Mouse (Mus musculus) heart, embryonic 15.5 days (tissue): ENCODE results near the gene Col19a1. TPM values are rescaled to one million over a fixed set of nuclear protein-coding genes. Genes with fewer than 3 reads are reported as not detected.
A peak's percentile ranks its signal among the peaks of the same experiment; 100 is the strongest.
"Not testable (repeated sequence)": the region's sequence is repeated elsewhere in the genome, so short reads cannot be mapped to it uniquely, and the experiment has no call there.

Experiments
- ATAC-seq: fragments of 200-750 bp; cut with Nextera tagmentation; replicated peaks from 2 replicates; pipeline ENCODE4 v1.8.0; 2017; ENCODE audit warnings: low read depth, moderate TSS enrichment; ENCODE audit not compliant: insufficient number of reproducible peaks, insufficient read depth, low FRiP score
- H3K27ac ChIP-seq: fragments of 300-500 bp; sonication (generic); 2 replicates; pipeline ENCODE4 v1.5.1; 2015; ENCODE audit warnings: mild to moderate bottlenecking, inconsistent platforms
- H3K27me3 ChIP-seq: fragments of 300-500 bp; sonication (generic); 2 replicates; pipeline ENCODE4 v1.6.1; 2015; ENCODE audit warnings: inconsistent platforms
- H3K36me3 ChIP-seq: fragments of 300-500 bp; sonication (generic); 2 replicates; pipeline ENCODE4 v1.6.1; 2015; ENCODE audit warnings: mild to moderate bottlenecking, inconsistent platforms
- H3K4me1 ChIP-seq: fragments of 300-500 bp; sonication (generic); replicated peaks from 2 replicates; pipeline ENCODE4 v1.6.1; 2015; ENCODE audit warnings: inconsistent platforms
- H3K4me2 ChIP-seq: fragments of 300-500 bp; sonication (generic); 2 replicates; pipeline ENCODE4 v1.6.1; 2015; ENCODE audit warnings: inconsistent platforms, mild to moderate bottlenecking, moderate library complexity
- H3K4me3 ChIP-seq: fragments of 300-500 bp; sonication (generic); 2 replicates; pipeline ENCODE4 v1.5.1; 2015; ENCODE audit warnings: mild to moderate bottlenecking, inconsistent platforms
- H3K9ac ChIP-seq: fragments of 300-500 bp; sonication (generic); 2 replicates; pipeline ENCODE4 v1.6.1; 2015; ENCODE audit warnings: mild to moderate bottlenecking, inconsistent platforms
- H3K9me3 ChIP-seq: fragments of 300-500 bp; sonication (generic); replicated peaks from 2 replicates; pipeline ENCODE4 v1.6.1; 2016; ENCODE audit warnings: inconsistent platforms
- WGBS: fragments of 180-500 bp; shearing (Covaris S2); methylation state at CpG from one replicate; pipeline ENCODE4 v1.1.7; 2015; ENCODE audit warnings: mixed read lengths; 5-methylcytosine and 5-hydroxymethylcytosine counted together
- polyA plus RNA-seq: library from polyadenylated mRNA; unstranded; fragments of >200 nt; fragmentation: Nextera tagmentation; extraction: Ambion mirVana; gene quantifications from 2 replicates; pipeline ENCODE4 v1.2.1, GENCODE M21; 2015

The Col19a1 gene
- polyA plus RNA-seq: 0.09 and 0.28 TPM in 2 replicates

DNA sequence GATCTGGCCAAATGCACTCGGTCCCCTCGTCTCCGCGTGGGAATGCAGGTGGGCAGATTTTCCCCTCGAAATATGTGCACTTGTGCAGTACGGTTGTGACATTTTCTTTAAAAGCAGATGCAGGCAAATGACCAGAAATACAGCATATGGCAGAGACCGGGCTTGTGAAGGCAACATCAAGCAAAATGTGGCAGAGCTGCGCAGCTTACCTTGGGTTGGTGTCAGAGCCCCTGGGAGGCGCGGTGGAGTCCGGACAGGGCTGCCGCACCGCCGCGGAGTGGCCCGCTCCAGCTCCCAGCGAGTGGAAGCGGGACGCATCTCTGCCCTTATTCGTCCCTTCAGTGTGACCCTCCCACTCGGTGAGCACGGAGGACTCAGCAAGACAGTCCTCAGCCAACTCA is at the start of gene Col19a1:
Col19a1 (minus strand) TSS at position 332 of the 401 bp plus-strand sequence.
- Histone ChIP-seq H3K36me3 (no peaks in the 10 kb centered on the region), H3K4me2 (peak within 1 kb of the TSS; percentile 95), H3K9ac (peak within 1 kb of the TSS; percentile 42; the same call in 1 of the 2 replicates), H3K4me3 (peak within 1 kb of the TSS; percentile 52), H3K9me3 (no peaks in the 10 kb centered on the region), H3K27me3 (peaks cover 45% of the 10 kb centered on the region), H3K27ac (no peak within 1 kb of the TSS), H3K4me1 (peaks cover 10% of the 10 kb centered on the region)
- under 1% methylated on average over 22 of the region's 22 CpGs for WGBS
- 0 out of 2 replicates have a peak, but pooled peaks have one; percentile 53 for ATAC-seq

DNA sequence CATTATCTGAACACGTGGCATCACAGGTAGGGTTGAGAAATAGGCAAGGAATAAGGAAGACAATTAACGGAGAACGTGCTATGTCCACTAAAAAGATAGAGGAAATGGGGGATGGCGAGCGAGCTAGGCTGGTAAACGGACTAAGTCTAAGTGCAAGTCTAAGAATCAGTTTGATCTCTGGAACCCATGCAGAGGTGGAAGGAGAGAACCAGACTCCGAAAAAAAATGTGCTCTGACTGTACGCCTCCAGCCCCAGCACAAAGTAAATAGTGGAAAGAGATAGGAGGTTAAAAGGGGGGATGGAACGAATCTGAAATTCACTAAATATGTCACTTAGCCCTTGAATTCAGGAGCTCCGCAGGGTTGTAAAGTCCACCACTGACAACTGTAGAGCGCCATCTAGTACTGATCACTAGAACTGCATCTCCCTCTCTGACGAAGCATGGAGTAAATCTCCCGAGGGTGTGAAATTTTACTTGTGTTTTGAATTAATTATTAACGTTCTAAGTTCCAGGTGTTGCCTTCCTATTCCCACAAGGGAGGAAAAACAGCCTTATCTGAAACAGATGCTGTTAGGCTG is 46.4 kb upstream of the Col19a1 start:
- WGBS: 29% methylated on average over 14 of the region's 14 CpGs
- no peak for ATAC-seq
- H3K4me1 ChIP-seq: no peaks in the 10 kb centered on the region
- H3K9me3 ChIP-seq: no peaks in the 10 kb centered on the region
- 0 out of 2 replicates have a peak overlapping the region, but pooled peaks have one; percentile 10 for H3K4me3 ChIP-seq
- H3K9ac ChIP-seq: no peak overlapping the region
- H3K27me3 ChIP-seq: no peaks in the 10 kb centered on the region
- H3K27ac ChIP-seq: no peak overlapping the region
- no peaks in the 10 kb centered on the region for H3K36me3 ChIP-seq
- H3K4me2 ChIP-seq: peak overlapping the region; percentile 42; the same call in 1 of the 2 replicates

DNA sequence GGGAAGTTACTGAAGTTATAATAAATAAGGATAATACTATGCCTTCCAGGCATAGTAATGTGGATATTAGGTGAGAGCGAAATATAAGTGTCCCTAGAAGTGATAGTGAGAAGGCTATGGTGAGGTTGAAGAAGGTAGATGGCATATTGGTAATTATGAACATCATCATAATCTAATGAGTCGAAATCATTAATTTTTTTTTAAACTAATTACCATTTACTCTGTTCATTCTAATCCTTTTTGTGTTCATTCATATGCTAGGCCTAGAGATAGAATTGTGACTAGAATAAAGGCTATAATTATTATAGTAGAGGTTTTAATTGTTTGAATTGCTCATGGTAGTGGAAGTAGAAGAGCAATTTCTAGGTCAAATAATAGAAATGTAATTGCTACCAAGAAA is 25.3 kb upstream of the Col19a1 start:
- not testable (repeated sequence) for H3K27ac ChIP-seq, ATAC-seq, H3K9ac ChIP-seq, H3K4me2 ChIP-seq, H3K9me3 ChIP-seq, H3K27me3 ChIP-seq, H3K4me1 ChIP-seq, H3K4me3 ChIP-seq, H3K36me3 ChIP-seq
- WGBS: 2% methylated on average over 2 of the region's 2 CpGs

DNA sequence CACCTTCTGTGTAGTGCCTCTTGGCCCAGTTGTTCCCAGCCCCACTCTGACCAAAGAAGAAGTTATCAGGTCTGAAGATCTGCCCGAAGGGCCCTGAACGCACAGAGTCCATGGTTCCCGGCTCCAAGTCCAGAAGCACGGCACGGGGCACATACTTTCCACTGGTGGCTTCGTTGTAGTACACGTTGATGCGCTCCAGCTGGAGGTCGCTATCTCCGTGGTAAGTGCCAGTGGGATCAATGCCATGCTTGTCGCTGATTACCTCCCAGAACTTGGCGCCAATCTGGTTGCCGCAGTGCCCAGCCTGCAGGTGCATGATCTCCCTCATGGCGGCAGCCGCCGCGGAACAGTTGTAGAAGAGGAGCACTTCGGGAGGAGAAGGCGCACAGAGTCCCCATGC is 7.8 kb upstream of the Col19a1 start:
- 89% methylated on average over 19 of the region's 19 CpGs for WGBS
- H3K36me3 ChIP-seq: no peaks in the 10 kb centered on the region
- no peak overlapping the region for H3K27ac ChIP-seq
- H3K4me2 ChIP-seq: no peak overlapping the region
- no peaks in the 10 kb centered on the region for H3K4me1 ChIP-seq
- H3K4me3 ChIP-seq: no peak overlapping the region
- H3K27me3 ChIP-seq: no peaks in the 10 kb centered on the region
- no peaks in the 10 kb centered on the region for H3K9me3 ChIP-seq
- no peak for ATAC-seq
- no peak overlapping the region for H3K9ac ChIP-seq

DNA sequence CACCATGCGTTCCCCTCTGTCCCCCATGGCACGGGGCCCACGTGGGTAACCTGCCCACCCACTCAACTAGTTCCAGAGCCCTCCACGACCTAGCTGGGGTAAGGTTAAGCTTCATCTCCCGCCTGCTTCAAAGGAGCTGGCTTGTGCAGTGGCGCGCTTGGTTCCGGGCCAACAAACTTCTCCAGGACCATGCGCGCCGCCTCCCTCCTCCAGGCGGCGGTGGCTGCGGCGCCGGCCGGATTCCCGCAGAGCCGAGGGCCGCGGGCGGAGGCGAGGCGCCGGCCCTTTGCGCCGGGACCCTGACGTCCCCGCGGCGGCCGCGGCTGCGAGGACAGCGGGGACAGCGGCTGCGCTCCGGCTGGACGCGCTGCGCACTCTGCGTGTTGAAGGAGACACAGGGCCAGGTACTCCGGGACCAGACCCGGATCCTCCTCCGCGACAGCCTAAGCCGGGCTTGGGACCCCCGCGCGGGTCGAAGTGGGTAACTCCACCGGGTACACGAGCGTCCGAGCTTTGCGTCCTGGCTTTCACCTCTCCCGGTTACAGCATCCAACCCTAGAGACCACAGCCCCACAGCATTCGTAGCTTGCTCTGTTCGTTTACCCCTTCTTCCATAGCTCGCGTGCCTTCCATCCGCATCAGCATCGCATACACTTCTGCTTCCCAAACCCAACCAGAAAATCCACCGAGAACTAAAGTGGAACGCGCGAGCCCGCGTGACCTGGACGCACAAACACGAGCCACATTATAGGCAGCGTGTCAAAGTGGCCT is 717 bp downstream of the Col19a1 start:
- H3K4me1 ChIP-seq: peaks cover 10% of the 10 kb centered on the region
- peak overlapping the region; percentile 95 for H3K4me2 ChIP-seq
- no peaks in the 10 kb centered on the region for H3K9me3 ChIP-seq
- ATAC-seq: peak; percentile 47; the same call in 1 of the 2 replicates
- H3K4me3 ChIP-seq: peak overlapping the region; percentile 52
- H3K27ac ChIP-seq: no peak overlapping the region
- peaks cover 45% of the 10 kb centered on the region for H3K27me3 ChIP-seq
- WGBS: under 1% methylated on average over 72 of the region's 72 CpGs
- H3K36me3 ChIP-seq: no peaks in the 10 kb centered on the region
- H3K9ac ChIP-seq: peak overlapping the region; percentile 42; the same call in 1 of the 2 replicates

DNA sequence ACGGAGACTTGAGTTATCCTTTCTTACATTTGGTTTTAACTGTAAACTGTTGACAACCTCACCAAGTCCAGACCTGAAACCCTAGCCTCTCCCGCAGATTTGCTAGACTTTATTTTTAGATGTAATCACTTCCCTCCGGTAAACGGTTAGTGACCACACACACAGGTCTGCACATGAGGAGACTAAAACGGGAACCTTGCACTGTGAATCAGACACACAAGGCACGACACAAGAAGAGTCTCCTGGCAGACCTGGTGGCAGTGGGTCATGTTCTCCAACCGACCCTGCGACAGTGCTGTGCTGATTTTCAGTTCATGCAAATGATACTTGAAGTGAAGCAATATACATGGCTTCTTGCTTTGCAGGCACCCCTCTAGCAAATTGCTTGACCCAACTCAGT is 14.7 kb downstream of the Col19a1 start:
- ATAC-seq: no peak
- H3K27me3 ChIP-seq: no peaks in the 10 kb centered on the region
- 38% methylated on average over 8 of the region's 8 CpGs for WGBS

DNA sequence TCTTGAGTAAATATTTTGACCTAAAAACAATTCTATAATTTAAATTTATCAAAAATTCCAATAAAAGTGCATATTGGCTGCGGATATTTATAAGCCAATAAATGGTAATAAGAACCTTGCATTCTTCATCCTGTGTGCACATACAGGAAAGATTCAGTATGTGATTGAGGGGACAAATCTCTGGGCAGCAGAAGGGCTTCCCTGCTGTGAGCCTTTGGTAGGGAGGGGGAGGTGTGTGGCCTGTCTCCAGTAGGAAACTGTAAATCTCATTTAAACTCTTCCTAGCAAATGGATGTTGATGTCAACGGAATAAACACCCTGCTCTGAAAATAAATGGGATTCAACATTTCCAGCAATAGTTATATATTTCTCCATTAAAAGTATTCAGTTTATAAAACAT is 23.2 kb downstream of the Col19a1 start:
- no peak overlapping the region for H3K4me2 ChIP-seq

More for the DNA sequence above, 14.7 kb downstream of the Col19a1 start:
- Histone ChIP-seq H3K9me3 (no peaks in the 10 kb centered on the region), H3K36me3 (no peaks in the 10 kb centered on the region), H3K4me3 (no peak overlapping the region), H3K4me2 (no peak overlapping the region), H3K4me1 (no peaks in the 10 kb centered on the region), H3K9ac (no peak overlapping the region), H3K27ac (no peak overlapping the region)

DNA sequence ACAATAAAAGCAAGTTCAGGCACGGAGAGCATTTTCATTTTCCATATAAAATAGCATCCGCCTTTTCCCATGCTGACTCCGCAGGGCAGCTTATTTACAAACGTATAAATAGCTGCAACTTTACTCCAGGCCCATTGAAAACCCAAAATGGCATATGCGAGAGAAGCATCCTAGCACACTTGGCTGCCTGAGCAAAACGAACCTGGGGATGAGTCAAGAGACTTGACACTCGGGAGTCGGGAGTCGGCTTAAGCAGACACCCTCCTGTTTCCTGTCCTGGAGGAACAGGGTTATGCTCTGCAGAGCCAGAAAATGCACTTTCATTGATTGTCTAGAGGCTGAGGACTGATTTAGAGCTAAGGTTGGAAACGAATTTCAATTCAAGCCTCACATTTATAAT is 29.3 kb downstream of the Col19a1 start:
- no peaks in the 10 kb centered on the region for H3K36me3 ChIP-seq
- H3K9ac ChIP-seq: no peak overlapping the region
- no peaks in the 10 kb centered on the region for H3K9me3 ChIP-seq
- H3K4me1 ChIP-seq: no peaks in the 10 kb centered on the region
- no peak overlapping the region for H3K4me3 ChIP-seq
- H3K27ac ChIP-seq: no peak overlapping the region
- H3K4me2 ChIP-seq: no peak overlapping the region
- 52% methylated on average over 10 of the region's 10 CpGs for WGBS
- ATAC-seq: no peak
- H3K27me3 ChIP-seq: no peaks in the 10 kb centered on the region

More for the DNA sequence above, 23.2 kb downstream of the Col19a1 start:
- Histone ChIP-seq H3K9me3 (no peaks in the 10 kb centered on the region), H3K4me3 (no peak overlapping the region), H3K27me3 (no peaks in the 10 kb centered on the region), H3K9ac (no peak overlapping the region), H3K27ac (no peak overlapping the region), H3K4me1 (no peaks in the 10 kb centered on the region), H3K36me3 (no peaks in the 10 kb centered on the region)
- WGBS: 48% methylated on average over 2 of the region's 2 CpGs
- ATAC-seq: no peak

DNA sequence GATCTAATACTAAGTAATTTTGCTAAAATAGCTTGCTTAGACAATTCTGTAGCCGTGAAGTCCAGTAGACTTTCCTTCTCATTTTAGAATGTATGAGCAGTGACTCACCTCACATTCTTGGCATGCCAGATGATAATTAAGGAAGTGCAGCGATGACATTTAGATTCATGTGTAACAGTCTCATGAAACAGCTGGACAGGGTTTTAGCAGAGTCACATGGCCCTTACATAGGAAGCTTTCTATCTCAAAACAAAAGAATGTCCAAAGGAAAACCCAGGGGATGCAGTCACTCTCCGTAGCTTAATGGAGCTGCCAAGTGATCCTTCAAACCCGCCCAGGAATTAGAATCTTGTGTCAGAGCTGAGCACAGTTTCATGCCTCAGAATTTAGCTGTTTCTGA is 33.8 kb downstream of the Col19a1 start:
- ATAC-seq: 0 out of 2 replicates have a peak, but pooled peaks have one; percentile 35
- H3K9me3 ChIP-seq: no peaks in the 10 kb centered on the region
- H3K27me3 ChIP-seq: no peaks in the 10 kb centered on the region
- no peak overlapping the region for H3K4me2 ChIP-seq
- H3K9ac ChIP-seq: no peak overlapping the region
- H3K4me3 ChIP-seq: no peak overlapping the region
- WGBS: 12% methylated on average over 4 of the region's 4 CpGs
- no peaks in the 10 kb centered on the region for H3K36me3 ChIP-seq
- no peak overlapping the region for H3K27ac ChIP-seq
- no peaks in the 10 kb centered on the region for H3K4me1 ChIP-seq

DNA sequence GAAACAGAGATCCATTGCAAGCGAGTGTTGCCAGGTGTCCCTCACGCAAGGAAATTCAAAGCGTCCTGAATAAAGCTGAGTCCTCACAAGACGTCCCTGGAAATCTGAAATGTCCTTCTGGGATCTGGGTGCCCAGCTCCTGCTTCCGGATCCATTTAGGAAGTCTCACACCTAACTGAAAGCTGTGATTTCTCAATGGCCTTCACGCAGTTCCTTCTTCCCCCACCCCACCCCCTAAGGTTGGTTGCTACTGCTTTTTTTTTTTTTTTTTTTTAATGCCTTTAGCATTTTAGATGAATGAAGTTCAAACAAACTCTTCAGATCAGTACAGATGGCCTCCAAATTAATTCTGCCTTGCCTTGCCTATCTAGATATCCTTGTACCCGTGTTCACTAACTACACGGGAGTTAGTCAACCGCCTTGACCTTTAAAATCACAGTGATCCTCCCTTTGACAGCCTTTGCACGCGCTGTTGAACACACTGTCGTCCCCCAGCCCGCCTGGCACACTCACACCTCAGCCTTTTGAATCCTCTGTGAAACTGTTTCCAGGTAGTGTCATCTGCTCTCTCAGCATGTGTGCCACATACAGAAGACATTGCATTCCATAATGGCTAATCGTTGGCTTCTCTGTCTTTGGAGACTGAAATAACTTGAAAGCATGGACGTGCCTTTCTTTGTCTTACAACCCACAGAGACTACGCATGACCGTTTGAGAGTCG is 36.6 kb downstream of the Col19a1 start:
- Histone ChIP-seq H3K27ac (no peak overlapping the region), H3K36me3 (no peaks in the 10 kb centered on the region), H3K4me2 (no peak overlapping the region), H3K4me1 (no peaks in the 10 kb centered on the region), H3K27me3 (no peaks in the 10 kb centered on the region), H3K9ac (no peak overlapping the region), H3K9me3 (no peaks in the 10 kb centered on the region), H3K4me3 (no peak overlapping the region)
- WGBS: 70% methylated on average over 18 of the region's 18 CpGs
- ATAC-seq: no peak

DNA sequence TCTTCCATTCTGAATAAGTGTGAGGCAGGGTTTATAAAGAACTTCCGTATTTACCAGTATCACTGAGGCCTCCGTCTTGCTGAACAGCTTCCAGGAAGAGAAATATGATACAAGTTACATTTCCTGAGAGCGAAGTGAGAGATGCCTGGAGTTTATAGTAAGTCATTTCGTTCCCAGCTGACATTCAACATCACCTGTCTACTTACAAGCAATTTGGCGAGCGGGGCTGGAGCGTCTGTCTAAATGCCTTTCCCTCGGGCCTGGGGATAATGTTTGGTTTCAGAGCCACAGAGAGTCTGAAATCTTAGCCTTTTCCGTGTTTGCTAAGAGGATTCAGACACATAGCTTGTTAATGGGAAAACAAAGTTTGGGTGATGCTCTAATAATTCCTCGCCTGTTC is 37.2 kb downstream of the Col19a1 start:
- Histone ChIP-seq H3K36me3 (no peaks in the 10 kb centered on the region), H3K4me3 (no peak overlapping the region), H3K27me3 (no peaks in the 10 kb centered on the region), H3K4me1 (no peaks in the 10 kb centered on the region), H3K27ac (no peak overlapping the region), H3K9ac (no peak overlapping the region), H3K9me3 (no peaks in the 10 kb centered on the region), H3K4me2 (peak overlapping the region; percentile 6; the same call in 1 of the 2 replicates)
- no peak for ATAC-seq
- WGBS: 45% methylated on average over 10 of the region's 10 CpGs
